Mouse (Mus musculus) mouse trophoblast stem cell (cell line): ENCODE data around the gene Olfr1432.
"Not testable (repeated sequence)": the region's sequence is repeated elsewhere in the genome, so short reads cannot be mapped to it uniquely, and the experiment has no call there.

ENCODE experiments used
- in situ Hi-C, 2 experiments: fragments of 300-500 bp; cut with MseI, MboI; formaldehyde crosslinking; loops; 2 replicates in 1 of 2; 3 replicates in 1 of 2; pipeline ENCODE4 v1.15.1; 2025

The Olfr1432 gene

GRCm38 (mm10) chr19:12232496-12232895 is at the start of gene Olfr1432:
Gene Olfr1432, minus strand, starts transcription at chr19:12232596.
- in situ Hi-C loops = not testable (repeated sequence)

DNA sequence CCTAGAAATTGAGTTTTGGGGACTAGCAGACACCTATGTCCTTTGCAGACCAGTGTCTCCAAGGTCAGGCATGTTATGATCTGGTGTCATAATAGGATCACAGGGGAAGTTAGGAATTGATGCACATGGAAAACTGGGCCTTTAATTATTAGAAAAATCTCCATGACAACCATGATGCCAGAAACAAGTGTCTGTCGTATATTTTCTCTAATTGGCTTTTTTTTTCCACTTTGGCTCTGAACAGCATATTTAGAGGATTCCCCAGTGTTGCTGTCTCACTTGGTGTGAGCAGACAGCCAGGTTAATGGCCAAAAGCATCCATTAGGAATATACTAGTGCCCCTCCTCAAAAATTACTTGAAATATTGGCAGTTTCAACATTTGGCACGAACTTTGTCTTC is 47.2 kb upstream of the Olfr1432 start, which contains the start of gene Olfr1434:
Olfr1434 (plus strand) TSS at position 301 of the 400 bp plus-strand sequence.
- in situ Hi-C loops = no loop called here

DNA sequence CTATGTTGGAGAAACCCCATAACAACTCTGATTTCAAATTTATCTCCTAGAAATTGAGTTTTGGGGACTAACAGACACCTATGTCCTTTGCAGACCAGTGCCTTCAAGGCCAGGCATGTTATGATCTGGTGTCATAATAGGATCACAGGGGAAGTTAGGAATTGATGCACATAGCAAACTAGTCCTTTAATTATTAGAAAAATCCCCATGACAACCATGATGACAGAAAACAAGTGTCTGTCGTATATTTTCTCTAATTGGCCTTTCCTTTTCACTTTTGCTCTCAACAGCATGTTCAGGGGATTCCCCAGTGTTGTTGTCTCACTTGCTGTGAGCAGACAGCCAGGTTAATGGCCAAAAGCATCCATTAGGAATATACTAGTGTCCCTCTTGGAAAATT is 28.3 kb upstream of the Olfr1432 start, which contains the start of gene Olfr235:
Olfr235 (plus strand) TSS at position 301 of the 400 bp plus-strand sequence.
- in situ Hi-C loops = no loop called here

GRCm38 (mm10) chr19:12241559-12241958 is 9.2 kb upstream of the Olfr1432 start, which contains the start of gene Olfr262:
Gene Olfr262, minus strand, starts transcription at chr19:12241659.
- in situ Hi-C loops = no loop called here

DNA sequence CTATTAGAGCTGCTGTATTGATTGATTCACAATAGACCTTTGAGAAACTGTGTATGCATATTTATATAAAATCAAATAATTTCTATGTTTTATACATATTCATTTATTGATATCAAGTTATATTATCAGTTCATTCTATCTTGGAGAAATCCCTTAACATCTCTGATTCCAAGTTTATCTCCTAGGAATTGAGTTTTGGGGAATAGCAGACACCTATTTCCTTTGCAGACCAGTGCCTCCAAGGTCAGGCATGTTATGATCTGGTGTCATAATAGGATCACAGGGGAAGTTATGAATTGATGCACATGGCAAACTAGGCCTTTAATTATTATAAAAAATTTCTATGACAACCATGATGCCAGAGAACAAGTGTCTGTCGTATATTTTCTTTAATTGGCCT is 32.1 kb downstream of the Olfr1432 start, which contains the start of gene Olfr1431:
Olfr1431 (plus strand) TSS at position 301 of the 400 bp plus-strand sequence.
- in situ Hi-C loops = no loop called here

- in situ Hi-C loops = not testable (repeated sequence)
Measured at GRCm38 (mm10) chr19:12199076-12199475, 33.3 kb downstream of the Olfr1432 start.
